Comparison of ENCODE assay signal across 8 mouse cellular contexts in genomic region chr4:119105704-119106103, GRCm38 (mm10). TPM values are rescaled to one million over a fixed set of nuclear protein-coding genes. Genes with fewer than 3 reads are reported as not detected.
DNase-seq lines count a peak whose midpoint lies in the region; ATAC-seq and TF ChIP-seq lines count a peak whose summit lies in the region.

No protein-coding gene starts in this region.

- peak; percentile 60 to 62 for DNase-seq in left cerebral cortex, adult 2 months (ENCODE audit: extremely low spot score in 1 of 2, low spot score in 2 of 2)
- no peak for DNase-seq in left cerebral cortex, adult 11 months (ENCODE audit: low spot score)
- peak; percentile 81 for DNase-seq in embryonic facial prominence, embryonic 11.5 days (ENCODE audit: low spot score)
- peak; percentile 97 for DNase-seq in heart, embryonic 10.5 days (ENCODE audit: low spot score)
- peak; percentile 85 to 90 for DNase-seq in lung, adult 18-20 months
- peak; percentile 55 for DNase-seq in testis, postnatal 10 days (ENCODE audit: low spot score)

- H3K36me3 ChIP-seq in embryonic facial prominence, embryonic 11.5 days (replicated peaks; ENCODE audit: control insufficient read depth, insufficient read depth, low read depth, low read length): no peaks in the 10 kb centered on the region
- H3K36me3 ChIP-seq in heart, embryonic 10.5 days: peaks cover 3% of the 10 kb centered on the region; the same call in 1 of the 2 replicates
- no peaks in the 10 kb centered on the region for H3K36me3 ChIP-seq in kidney, embryonic 14.5 days (ENCODE audit: control insufficient read depth, insufficient read depth, low read length)
- H3K36me3 ChIP-seq in neural tube, embryonic 14.5 days (ENCODE audit: control insufficient read depth, insufficient read depth, low read length): no peaks in the 10 kb centered on the region

- intact Hi-C loops in left cerebral cortex, adult 2 months (cut with DNase I): no loop called here

- no peaks in the 10 kb centered on the region for H3K27me3 ChIP-seq in embryonic facial prominence, embryonic 11.5 days (ENCODE audit: control insufficient read depth, insufficient read depth, low read length)
- H3K27me3 ChIP-seq in heart, embryonic 10.5 days (ENCODE audit: insufficient read depth, poor library complexity, severe bottlenecking): no peaks in the 10 kb centered on the region
- no peaks in the 10 kb centered on the region for H3K27me3 ChIP-seq in kidney, embryonic 14.5 days (ENCODE audit: control insufficient read depth, insufficient read depth, low read length)
- H3K27me3 ChIP-seq in neural tube, embryonic 14.5 days (ENCODE audit: control insufficient read depth, insufficient read depth, low read length): no peaks in the 10 kb centered on the region

- H3K4me3 ChIP-seq in left cerebral cortex, adult 2 months: peak overlapping the region; percentile 37
- H3K4me3 ChIP-seq in embryonic facial prominence, embryonic 11.5 days (ENCODE audit: low read depth, low read length): peak overlapping the region; percentile 21
- peak overlapping the region; percentile 56 for H3K4me3 ChIP-seq in heart, embryonic 10.5 days
- H3K4me3 ChIP-seq in kidney, embryonic 14.5 days (ENCODE audit: low read length): peak overlapping the region; percentile 32; the same call in 1 of the 2 replicates
- peak overlapping the region; percentile 32 for H3K4me3 ChIP-seq in neural tube, embryonic 14.5 days (ENCODE audit: low read depth, low read length)

- ATAC-seq in embryonic facial prominence, embryonic 11.5 days (replicated peaks; ENCODE audit: insufficient number of reproducible peaks, low FRiP score, low TSS enrichment, low read depth): peak; percentile 24; the same call in 1 of the 2 replicates
- peak; percentile 37 for ATAC-seq in kidney, embryonic 14.5 days (ENCODE audit: low FRiP score, low TSS enrichment)
- peak; percentile 22; the same call in 1 of the 2 replicates for ATAC-seq in neural tube, embryonic 14.5 days (ENCODE audit: low read depth)

- peaks cover 3% of the 10 kb centered on the region for H3K4me1 ChIP-seq in embryonic facial prominence, embryonic 11.5 days (ENCODE audit: control insufficient read depth, insufficient read depth, low read length)
- peaks cover 54% of the 10 kb centered on the region for H3K4me1 ChIP-seq in heart, embryonic 10.5 days
- H3K4me1 ChIP-seq in kidney, embryonic 14.5 days (ENCODE audit: control insufficient read depth, insufficient read depth, low read length): peaks cover 32% of the 10 kb centered on the region
- peaks cover 19% of the 10 kb centered on the region for H3K4me1 ChIP-seq in neural tube, embryonic 14.5 days (ENCODE audit: control insufficient read depth, insufficient read depth, low read length)

- WGBS in embryonic facial prominence, embryonic 11.5 days: under 1% methylated on average over 18 of the region's 18 CpGs
- WGBS in heart, embryonic 10.5 days: under 1% methylated on average over 18 of the region's 18 CpGs
- WGBS in kidney, embryonic 14.5 days: 1% methylated on average over 18 of the region's 18 CpGs
- under 1% methylated on average over 18 of the region's 18 CpGs for WGBS in neural tube, embryonic 14.5 days

- peak overlapping the region; percentile 55 for H3K9ac ChIP-seq in embryonic facial prominence, embryonic 11.5 days (replicated peaks; ENCODE audit: low read length)
- peak overlapping the region; percentile 9; the same call in 1 of the 2 replicates for H3K9ac ChIP-seq in kidney, embryonic 14.5 days (ENCODE audit: low read depth, low read length)
- H3K9ac ChIP-seq in neural tube, embryonic 14.5 days (replicated peaks; ENCODE audit: low read depth, low read length): peak overlapping the region; percentile 42

- H3K27ac ChIP-seq in left cerebral cortex, adult 2 months: peak overlapping the region; percentile 41
- H3K27ac ChIP-seq in embryonic facial prominence, embryonic 11.5 days (replicated peaks; ENCODE audit: low read depth, low read length): no peak overlapping the region; the same call in 1 of the 2 replicates
- peak overlapping the region; percentile 98 for H3K27ac ChIP-seq in heart, embryonic 10.5 days
- H3K27ac ChIP-seq in kidney, embryonic 14.5 days (ENCODE audit: low read depth, low read length): peak overlapping the region; percentile 20; the same call in 1 of the 2 replicates
- H3K27ac ChIP-seq in neural tube, embryonic 14.5 days (ENCODE audit: low read depth, low read length): peak overlapping the region; percentile 55; the same call in 1 of the 2 replicates

- H3K9me3 ChIP-seq in embryonic facial prominence, embryonic 11.5 days (replicated peaks; ENCODE audit: control insufficient read depth, low read length): no peaks in the 10 kb centered on the region
- no peaks in the 10 kb centered on the region for H3K9me3 ChIP-seq in heart, embryonic 10.5 days
- H3K9me3 ChIP-seq in kidney, embryonic 14.5 days (ENCODE audit: control insufficient read depth, low read length): no peaks in the 10 kb centered on the region
- no peaks in the 10 kb centered on the region for H3K9me3 ChIP-seq in neural tube, embryonic 14.5 days (ENCODE audit: control insufficient read depth, low read length)

- no peak for TF ChIP-seq CTCF in left cerebral cortex, adult 2 months (IDR thresholded peaks at IDR 0.05)

- peak overlapping the region; percentile 70 for H3K4me2 ChIP-seq in embryonic facial prominence, embryonic 11.5 days (ENCODE audit: low read depth, low read length)
- H3K4me2 ChIP-seq in kidney, embryonic 14.5 days (replicated peaks; ENCODE audit: low read depth, low read length): peak overlapping the region; percentile 41
- peak overlapping the region; percentile 61 for H3K4me2 ChIP-seq in neural tube, embryonic 14.5 days (ENCODE audit: low read depth, low read length)

RNA-seq across cellular contexts. Expression of gene Slc2a1, which starts 2.8 kb away (rescaled TPM):
- 100 to 1,000 TPM in 1 of 2 experiments, 10 to 100 TPM in 1; 92.2 to 127 TPM for total RNA-seq in left cerebral cortex, adult 2 months (2021)
- 111 and 140 TPM in 2 replicates for polyA plus RNA-seq in embryonic facial prominence, embryonic 11.5 days (2014; fragmentation: Nextera tagmentation; extraction: Ambion mirVana)
- polyA plus RNA-seq in heart, embryonic 10.5 days (2016; fragmentation: Nextera tagmentation; extraction: Ambion mirVana): 549 and 607 TPM in 2 replicates
- 53.6 and 74.1 TPM in 2 replicates for polyA plus RNA-seq in kidney, embryonic 14.5 days (2014; fragmentation: Nextera tagmentation; extraction: Ambion mirVana)
- 61.8 and 83.3 TPM in 2 replicates for polyA plus RNA-seq in neural tube, embryonic 14.5 days (2014; fragmentation: Nextera tagmentation; extraction: Ambion mirVana)
